ENCODE assay signal across 23 mouse cellular contexts in the genomic region with DNA sequence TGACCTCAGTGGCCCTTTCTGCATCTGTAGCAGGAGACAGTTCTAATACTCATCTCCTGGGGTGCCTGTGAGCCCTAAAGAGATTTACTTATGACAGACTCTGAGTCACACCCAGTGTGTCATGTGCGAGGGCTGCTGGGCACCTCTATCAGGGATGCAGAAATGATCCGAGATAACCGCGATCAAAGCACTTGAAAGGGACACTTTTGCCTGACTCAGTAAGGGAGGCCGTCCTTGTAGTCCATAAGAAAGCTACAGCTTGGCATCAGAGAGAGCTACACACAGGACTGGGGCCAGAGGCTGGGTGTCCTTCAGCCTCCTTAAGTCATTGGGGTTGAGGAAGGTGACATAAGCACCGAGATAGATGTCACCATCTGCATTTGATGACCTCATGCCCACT. TPM values are rescaled to one million over a fixed set of nuclear protein-coding genes. Genes with fewer than 3 reads are reported as not detected.
DNase-seq lines count a peak whose midpoint lies in the region; ATAC-seq lines count a peak whose summit lies in the region.
"Had no signal": no experiment of that assay in that cellular context is flagged by ENCODE, and none has a peak within 500 bp of the region (broad histone marks: within the 10 kb centered on the region; RNA-seq: fewer than 3 reads in every experiment).

No protein-coding gene starts in this region.

- WGBS in neural tube, embryonic 13.5 days, result 87% methylated on average over 6 of the region's 6 CpGs

- peak overlapping the region; percentile 62 for H3K27ac ChIP-seq in neural tube, embryonic 13.5 days (replicated peaks)
- H3K27ac ChIP-seq: embryonic facial prominence, embryonic 10.5 days; embryonic facial prominence, embryonic 12.5 days; forebrain, embryonic 13.5 days; forebrain, embryonic 15.5 days had no signal

- H3K4me1 ChIP-seq in neural tube, embryonic 13.5 days (replicated peaks), result peaks cover 43% of the 10 kb centered on the region
- H3K4me1 ChIP-seq: embryonic facial prominence, embryonic 12.5 days had no signal

- H3K36me3 ChIP-seq in neural tube, embryonic 13.5 days, result no peaks in the 10 kb centered on the region
- H3K36me3 ChIP-seq: embryonic facial prominence, embryonic 10.5 days; embryonic facial prominence, embryonic 12.5 days; forebrain, embryonic 15.5 days; G1E had no signal

- no peaks in the 10 kb centered on the region for H3K27me3 ChIP-seq in neural tube, embryonic 13.5 days
- H3K27me3 ChIP-seq: embryonic facial prominence, embryonic 12.5 days; forebrain, embryonic 13.5 days; forebrain, embryonic 15.5 days had no signal

- ATAC-seq in neural tube, embryonic 13.5 days (ENCODE audit: low read depth), result no peak
- ATAC-seq: activated CD4-positive, CD25-positive, alpha-beta regulatory T cell, adult 4 months; CD4-positive, CD25-positive, alpha-beta regulatory T cell, adult 4 months; forebrain, embryonic 13.5 days; forebrain, embryonic 15.5 days; forebrain, postnatal 0 days; Patski had no signal

- no peak overlapping the region for H3K9ac ChIP-seq in neural tube, embryonic 13.5 days
- H3K9ac ChIP-seq: embryonic facial prominence, embryonic 12.5 days; forebrain, embryonic 13.5 days; forebrain, embryonic 15.5 days; forebrain, postnatal 0 days had no signal

- no peaks in the 10 kb centered on the region; the same call in 1 of the 2 replicates for H3K9me3 ChIP-seq in neural tube, embryonic 13.5 days
- H3K9me3 ChIP-seq: embryonic facial prominence, embryonic 10.5 days; embryonic facial prominence, embryonic 12.5 days; forebrain, embryonic 13.5 days; forebrain, embryonic 15.5 days had no signal

- H3K4me3 ChIP-seq in neural tube, embryonic 13.5 days, result no peak overlapping the region
- H3K4me3 ChIP-seq: embryonic facial prominence, embryonic 10.5 days; embryonic facial prominence, embryonic 12.5 days; forebrain, embryonic 13.5 days; forebrain, embryonic 15.5 days had no signal

- DNase-seq in adrenal gland, adult (ENCODE audit: inconsistent age in 2 of 2, low spot score in 1 of 2), result peak; percentile 56 to 70
- no peak for DNase-seq in adrenal gland, postnatal 10 days
- DNase-seq in adrenal gland, adult 8-10 months, result peak; percentile 16
- no peak for DNase-seq in adrenal gland, postnatal 25 days
- no peak for DNase-seq in neural tube, embryonic 10.5 days (ENCODE audit: extremely low spot score, low spot score)
- no peak for DNase-seq in urinary bladder, postnatal 25 days (ENCODE audit: low spot score)
- DNase-seq: B cell, adult 2 months; cerebellum, adult 11-12 months; cerebellum, adult 2 months; cerebellum, adult 9-10 months; cerebellum, postnatal 10 days; cerebellum, postnatal 25 days; forebrain, postnatal 0 days had no signal

- H3K4me2 ChIP-seq in neural tube, embryonic 13.5 days, result no peak overlapping the region
- H3K4me2 ChIP-seq: embryonic facial prominence, embryonic 12.5 days; forebrain, embryonic 13.5 days; forebrain, embryonic 15.5 days had no signal

RNA-seq across cellular contexts. Expression of a gene that starts 12.7 kb away (rescaled TPM):
- 1 to 10 TPM; 4.1 to 5.0 TPM for total RNA-seq in adrenal gland, postnatal 10 days (2021)
- 10 to 100 TPM in 2 of 4 experiments, 1 to 10 TPM in 2; 7.3 to 21.2 (median 12.3) TPM for total RNA-seq in adrenal gland, adult 8-10 months (2022)
- 3.4 and 4.2 TPM in 2 replicates for total RNA-seq in adrenal gland, postnatal 25 days (2021)
- polyA plus RNA-seq in neural tube, embryonic 13.5 days (2015; fragmentation: Nextera tagmentation; extraction: Ambion mirVana), result 9.8 and 14.7 TPM in 2 replicates
- total RNA-seq: CH12.LX had no signal
- polyA plus RNA-seq: activated CD4-positive, CD25-positive, alpha-beta regulatory T cell, adult 4 months; CD4-positive, CD25-positive, alpha-beta regulatory T cell, adult 4 months; G1E; Patski had no signal

Comparison
In these comparisons a context has a peak if more than half of its experiments do, and no peak if none do; other contexts are left out.
1. DNase-seq: peak in adrenal gland, adult (2 of 2) and adrenal gland, adult 8-10 months (single experiment); none in adrenal gland, postnatal 10 days (single experiment), adrenal gland, postnatal 25 days (single experiment), neural tube, embryonic 10.5 days (single experiment) and urinary bladder, postnatal 25 days (single experiment).